Mouse (Mus musculus) liver, embryonic 15.5 days (tissue): ENCODE results near the gene Mgea5. TPM values are rescaled to one million over a fixed set of nuclear protein-coding genes. Genes with fewer than 3 reads are reported as not detected.

Source experiments
- ATAC-seq: fragments of 200-750 bp; cut with Nextera tagmentation; 2 replicates; pipeline ENCODE4 v1.8.0; 2017; ENCODE audit warnings: moderate number of reproducible peaks, mild to moderate bottlenecking, moderate library complexity; ENCODE audit not compliant: insufficient read depth
- H3K27ac ChIP-seq: fragments of 300-500 bp; sonication (generic); replicated peaks from 2 replicates; pipeline ENCODE4 v1.5.1; 2015; ENCODE audit warnings: mild to moderate bottlenecking, inconsistent platforms
- H3K27me3 ChIP-seq: fragments of 300-500 bp; sonication (generic); 2 replicates; pipeline ENCODE4 v1.6.1; 2015; ENCODE audit warnings: mild to moderate bottlenecking, inconsistent platforms
- H3K36me3 ChIP-seq: fragments of 300-500 bp; sonication (generic); replicated peaks from 2 replicates; pipeline ENCODE4 v1.6.1; 2015; ENCODE audit warnings: moderate library complexity, mild to moderate bottlenecking, inconsistent platforms
- H3K4me1 ChIP-seq: fragments of 300-500 bp; sonication (generic); replicated peaks from 2 replicates; pipeline ENCODE4 v1.6.1; 2015; ENCODE audit warnings: inconsistent platforms
- H3K4me2 ChIP-seq: fragments of 300-500 bp; sonication (generic); 2 replicates; pipeline ENCODE4 v1.6.1; 2015; ENCODE audit warnings: moderate library complexity, mild to moderate bottlenecking, inconsistent platforms
- H3K4me3 ChIP-seq: fragments of 300-500 bp; sonication (generic); replicated peaks from 2 replicates; pipeline ENCODE4 v1.5.1; 2015; ENCODE audit warnings: mild to moderate bottlenecking, inconsistent platforms
- H3K9ac ChIP-seq: fragments of 300-500 bp; sonication (generic); 2 replicates; pipeline ENCODE4 v1.6.1; 2015; ENCODE audit warnings: moderate library complexity, mild to moderate bottlenecking, inconsistent platforms
- H3K9me3 ChIP-seq: fragments of 300-500 bp; sonication (generic); replicated peaks from 2 replicates; pipeline ENCODE4 v1.6.1; 2016; ENCODE audit warnings: inconsistent platforms
- WGBS: fragments of 180-500 bp; shearing (Covaris S2); methylation state at CpG from one replicate; pipeline ENCODE4 v1.1.7; 2015; ENCODE audit warnings: mixed read lengths; ENCODE audit not compliant: insufficient replicate concordance; 5-methylcytosine and 5-hydroxymethylcytosine counted together
- polyA plus RNA-seq: library from polyadenylated mRNA; unstranded; fragments of >200 nt; fragmentation: Nextera tagmentation; extraction: Ambion mirVana; gene quantifications from 2 replicates; pipeline ENCODE4 v1.2.1, GENCODE M21; 2015

The Mgea5 gene
- polyA plus RNA-seq, 1 experiment from 2014 or later = 16.9 TPM

GRCm38 (mm10) chr19:45781676-45782075 lies 2.0 kb downstream of the Mgea5 start:
- no peak for ATAC-seq
- Histone ChIP-seq H3K36me3 (peaks cover 51% of the 10 kb centered on the region), H3K9ac (peak overlapping the region; percentile 97; the same call in 1 of the 2 replicates), H3K4me3 (peak overlapping the region; percentile 95), H3K27me3 (no peaks in the 10 kb centered on the region), H3K9me3 (no peaks in the 10 kb centered on the region), H3K4me1 (peaks cover 45% of the 10 kb centered on the region), H3K27ac (no peak overlapping the region), H3K4me2 (peak overlapping the region; percentile 82)
- WGBS = 55% methylated on average over 8 of the region's 8 CpGs

- Histone ChIP-seq H3K9me3 (no peaks in the 10 kb centered on the region), H3K4me1 (peaks cover 44% of the 10 kb centered on the region), H3K27me3 (no peaks in the 10 kb centered on the region), H3K4me3 (peak overlapping the region; percentile 95), H3K4me2 (peak overlapping the region; percentile 82), H3K27ac (no peak overlapping the region), H3K9ac (no peak overlapping the region), H3K36me3 (peaks cover 63% of the 10 kb centered on the region)
- 58% methylated on average over 13 of the region's 13 CpGs for WGBS
- no peak for ATAC-seq
These were observed 3.2 kb downstream of the Mgea5 start for GRCm38 (mm10) chr19:45780350-45780915.

DNA sequence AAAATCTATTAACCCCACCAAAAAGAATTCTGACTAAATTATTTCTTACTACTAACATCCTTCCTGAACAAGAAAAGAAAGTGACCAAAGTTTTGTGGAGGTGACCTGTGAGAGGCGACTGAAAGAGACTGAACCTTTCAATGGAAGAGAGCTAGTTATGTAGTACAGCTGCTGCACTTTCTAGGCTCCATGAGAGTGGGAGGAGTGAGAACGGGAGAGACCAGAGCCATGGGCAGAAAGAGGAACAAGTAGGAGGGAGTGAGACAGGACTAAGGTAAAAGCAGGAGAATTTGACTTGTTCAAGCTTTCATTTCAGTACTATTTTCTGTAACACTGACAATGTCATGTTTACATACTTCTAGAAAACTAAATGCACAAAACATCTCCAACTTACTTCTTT lies 8.2 kb downstream of the Mgea5 start:
- Histone ChIP-seq H3K27me3 (no peaks in the 10 kb centered on the region), H3K4me3 (no peak overlapping the region), H3K9ac (no peak overlapping the region), H3K27ac (no peak overlapping the region), H3K9me3 (no peaks in the 10 kb centered on the region), H3K4me1 (peaks cover 10% of the 10 kb centered on the region), H3K4me2 (no peak overlapping the region), H3K36me3 (peaks cover 100% of the 10 kb centered on the region)
- WGBS = 61% methylated on average over 2 of the region's 2 CpGs
- no peak for ATAC-seq

- Histone ChIP-seq H3K9ac (no peak overlapping the region), H3K4me2 (no peak overlapping the region), H3K36me3 (peaks cover 99% of the 10 kb centered on the region), H3K4me1 (no peaks in the 10 kb centered on the region), H3K27me3 (no peaks in the 10 kb centered on the region), H3K27ac (no peak overlapping the region), H3K9me3 (no peaks in the 10 kb centered on the region), H3K4me3 (no peak overlapping the region)
- no peak for ATAC-seq
- 80% methylated on average over 5 of the region's 5 CpGs for WGBS
These were observed 12.1 kb downstream of the Mgea5 start for GRCm38 (mm10) chr19:45771501-45771900.

DNA sequence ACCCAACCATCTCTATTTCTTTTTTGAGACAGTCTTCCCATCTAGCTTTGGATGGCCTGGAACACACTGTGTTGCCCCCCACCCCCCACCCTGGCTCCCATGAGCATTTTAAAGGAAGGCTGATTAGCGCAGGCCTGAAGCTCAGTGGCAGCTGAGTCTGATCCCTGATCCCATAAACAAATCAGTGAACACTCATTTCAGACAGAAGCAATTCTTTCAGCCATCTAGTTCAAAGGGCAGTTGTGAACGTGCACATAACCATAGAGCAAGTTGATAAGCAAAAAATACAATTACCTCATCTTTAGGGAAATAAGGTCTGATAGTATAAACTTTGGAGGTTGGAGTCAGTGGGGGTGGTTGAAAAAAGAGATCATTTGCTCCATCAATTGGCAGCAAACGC lies 22.8 kb downstream of the Mgea5 start:
- Histone ChIP-seq H3K36me3 (peaks cover 95% of the 10 kb centered on the region), H3K9ac (no peak overlapping the region), H3K9me3 (no peaks in the 10 kb centered on the region), H3K4me1 (no peaks in the 10 kb centered on the region), H3K4me3 (no peak overlapping the region), H3K27ac (no peak overlapping the region), H3K4me2 (no peak overlapping the region), H3K27me3 (no peaks in the 10 kb centered on the region)
- 90% methylated on average over 3 of the region's 3 CpGs for WGBS
- ATAC-seq = no peak

DNA sequence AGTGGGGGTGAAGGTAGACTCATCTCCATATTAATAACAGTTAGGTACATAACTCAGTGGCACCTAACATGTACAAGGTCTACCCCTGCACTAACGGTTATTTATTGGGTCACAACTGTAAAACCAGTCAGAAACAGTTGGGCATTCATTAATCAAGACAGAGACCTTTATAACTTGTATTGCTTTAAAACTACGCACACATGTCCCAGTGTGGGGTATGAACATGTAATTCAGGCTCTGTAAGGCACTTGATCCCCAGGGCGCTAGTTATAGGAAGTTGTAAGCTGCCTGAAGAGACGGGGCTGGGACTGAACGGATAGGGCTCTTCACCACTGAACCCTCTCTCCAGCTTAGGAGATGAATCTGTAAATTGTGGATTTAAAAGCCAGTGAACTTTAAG lies 25.0 kb downstream of the Mgea5 start:
- Histone ChIP-seq H3K4me2 (no peak overlapping the region), H3K27me3 (no peaks in the 10 kb centered on the region), H3K27ac (no peak overlapping the region), H3K36me3 (peaks cover 95% of the 10 kb centered on the region), H3K9ac (no peak overlapping the region), H3K9me3 (no peaks in the 10 kb centered on the region), H3K4me1 (no peaks in the 10 kb centered on the region), H3K4me3 (no peak overlapping the region)
- no peak for ATAC-seq
- WGBS = 87% methylated on average over 5 of the region's 5 CpGs

DNA sequence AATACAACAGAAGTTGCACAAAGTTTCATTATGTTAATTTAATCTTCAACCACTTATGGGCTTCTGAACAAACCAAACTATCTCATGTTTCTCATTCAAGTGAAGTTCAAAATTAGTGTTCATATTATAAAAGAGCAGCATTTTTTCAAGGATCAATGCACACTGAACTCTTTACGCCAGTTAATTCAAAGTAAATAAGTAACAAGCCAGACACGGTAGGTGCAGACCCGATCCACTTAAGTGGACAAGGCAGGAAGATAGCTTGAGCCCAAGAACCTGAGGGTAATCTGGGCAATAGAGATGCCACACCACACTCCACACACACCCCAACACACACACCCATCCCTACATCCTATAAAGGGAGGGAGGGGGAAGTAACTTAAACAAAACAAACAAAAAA lies 30.1 kb downstream of the Mgea5 start:
- Histone ChIP-seq H3K27ac (no peak overlapping the region), H3K36me3 (peaks cover 86% of the 10 kb centered on the region), H3K4me2 (no peak overlapping the region), H3K4me3 (no peak overlapping the region), H3K4me1 (peaks cover 19% of the 10 kb centered on the region), H3K9me3 (no peaks in the 10 kb centered on the region), H3K27me3 (no peaks in the 10 kb centered on the region), H3K9ac (no peak overlapping the region)
- 90% methylated on average over 3 of the region's 3 CpGs for WGBS
- no peak for ATAC-seq

DNA sequence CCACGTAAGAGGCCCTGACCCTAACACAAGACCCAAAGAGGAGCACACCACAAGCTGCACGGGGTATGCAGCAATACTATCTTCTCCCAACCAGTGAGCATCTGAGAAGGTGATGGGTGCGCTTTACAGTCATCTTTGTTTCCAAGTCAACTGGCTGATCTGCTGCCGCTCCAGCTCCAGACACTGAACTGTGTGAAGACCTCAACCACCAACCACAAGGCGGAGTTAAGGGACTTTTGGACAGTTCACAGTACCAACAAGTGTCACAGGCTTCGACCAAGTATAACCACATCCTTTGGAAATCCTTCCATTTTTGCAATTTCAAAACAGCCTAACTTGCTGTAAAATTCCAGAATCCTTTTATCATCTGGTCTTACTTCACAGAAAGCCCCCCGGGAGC lies 31.8 kb downstream of the Mgea5 start:
- no peak overlapping the region for H3K4me3 ChIP-seq
- WGBS = 76% methylated on average over 7 of the region's 7 CpGs

GRCm38 (mm10) chr19:45749243-45750043 lies 34.2 kb downstream of the Mgea5 start, which contains the start of gene Npm3:
Npm3 (minus strand) TSS chr19:45749591.
- peak; percentile 70 for ATAC-seq
- Histone ChIP-seq H3K4me3 (peak within 1 kb of the TSS; percentile 88), H3K27me3 (peaks cover 23% of the 10 kb centered on the region), H3K36me3 (peaks cover 45% of the 10 kb centered on the region), H3K4me2 (peak within 1 kb of the TSS; percentile 96), H3K27ac (peak within 1 kb of the TSS; percentile 49), H3K4me1 (peaks cover 46% of the 10 kb centered on the region), H3K9ac (peak within 1 kb of the TSS; percentile 79), H3K9me3 (no peaks in the 10 kb centered on the region)
- WGBS = under 1% methylated on average over 52 of the region's 60 CpGs

More for the DNA sequence above, 31.8 kb downstream of the Mgea5 start:
- Histone ChIP-seq H3K9ac (no peak overlapping the region), H3K27ac (no peak overlapping the region), H3K36me3 (peaks cover 69% of the 10 kb centered on the region), H3K9me3 (no peaks in the 10 kb centered on the region), H3K4me2 (no peak overlapping the region), H3K27me3 (no peaks in the 10 kb centered on the region), H3K4me1 (peaks cover 27% of the 10 kb centered on the region)
- ATAC-seq = no peak

DNA sequence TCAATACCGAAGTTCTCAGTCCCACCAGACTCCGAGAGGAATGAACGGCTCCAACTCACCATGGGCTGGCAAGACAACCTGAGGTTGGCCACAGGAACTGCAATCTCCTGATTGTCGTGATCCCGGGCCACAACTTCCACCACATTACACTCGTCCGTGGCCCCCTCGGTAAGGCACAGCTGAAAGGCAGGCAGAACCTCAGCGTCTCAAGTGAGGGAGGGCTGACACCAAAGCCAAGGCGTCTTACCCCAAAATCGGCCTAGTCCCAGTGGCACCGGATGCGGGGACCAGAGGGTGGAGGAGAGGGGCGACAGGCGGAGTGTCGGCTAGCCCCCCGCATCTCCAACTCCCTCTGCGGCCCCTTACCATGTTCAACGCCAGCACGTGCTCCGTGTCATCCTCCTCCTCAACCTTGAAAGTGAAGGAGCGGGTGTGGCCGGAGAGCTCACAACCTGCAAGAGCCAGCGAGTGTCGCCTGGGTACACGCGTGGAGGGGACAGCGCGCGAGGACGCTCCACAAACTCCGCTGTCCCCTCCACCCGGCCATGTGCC lies 34.9 kb downstream of the Mgea5 start:
- Histone ChIP-seq H3K9ac (peak overlapping the region; percentile 79), H3K27me3 (peaks cover 30% of the 10 kb centered on the region), H3K4me2 (peak overlapping the region; percentile 96), H3K4me1 (peaks cover 46% of the 10 kb centered on the region), H3K9me3 (no peaks in the 10 kb centered on the region), H3K36me3 (peaks cover 38% of the 10 kb centered on the region), H3K4me3 (peak overlapping the region; percentile 88), H3K27ac (peak overlapping the region; percentile 49)
- peak; percentile 53 for ATAC-seq
- under 1% methylated on average over 33 of the region's 33 CpGs for WGBS

- Histone ChIP-seq H3K9me3 (no peaks in the 10 kb centered on the region), H3K27me3 (peaks cover 35% of the 10 kb centered on the region), H3K9ac (peak overlapping the region; percentile 79), H3K36me3 (peaks cover 33% of the 10 kb centered on the region), H3K4me1 (peaks cover 46% of the 10 kb centered on the region), H3K27ac (peak overlapping the region; percentile 49; the same call in 1 of the 2 replicates), H3K4me3 (peak overlapping the region; percentile 88), H3K4me2 (peak overlapping the region; percentile 96)
- ATAC-seq = no peak
- WGBS = 35% methylated on average over 9 of the region's 9 CpGs
These were observed 35.4 kb downstream of the Mgea5 start for GRCm38 (mm10) chr19:45748206-45748605.
